Mouse (Mus musculus): ENCODE data around the gene Tpgs1.

GRCm38 (mm10) chr10:79707759-79708158 lies 38.6 kb downstream of the Tpgs1 start:
- TF ChIP-seq CTCF (conservative IDR thresholded peaks at IDR 0.05; ENCODE audit: insufficient read depth, insufficient read length, low read depth, low read length), result no peak
- TF ChIP-seq POLR2A (IDR thresholded peaks at IDR 0.05; ENCODE audit: low read depth, low read length), result no peak

Data from kidney, adult 2 months (tissue).